Mouse (Mus musculus) CH12.LX (cell line): ENCODE data around the gene Fdxacb1. TPM values are rescaled to one million over a fixed set of nuclear protein-coding genes. Genes with fewer than 3 reads are reported as not detected.

Source experiments
- DNase-seq: peaks from one replicate; pipeline ENCODE4 v3.0.0-alpha.2; 2013; ENCODE audit errors: extremely low read depth
- H3K27ac ChIP-seq: 2 replicates; pipeline ENCODE4 v1.5.1; 2012; ENCODE audit warnings: low read depth, mild to moderate bottlenecking, control low read depth, moderate library complexity; ENCODE audit not compliant: insufficient read depth
- H3K27me3 ChIP-seq: replicated peaks from 2 replicates; pipeline ENCODE3; 2012; ENCODE audit warnings: inconsistent platforms
- H3K36me3 ChIP-seq, 2 experiments: replicated peaks in 1 of 2; 2 replicates each; pipeline versions ENCODE3 to v1.6.1; 2012; ENCODE audit warnings: inconsistent platforms in 1 of 2, low read length in 1 of 2, mild to moderate bottlenecking in 1 of 2, mixed read lengths in 1 of 2, moderate library complexity in 1 of 2; ENCODE audit not compliant: control insufficient read depth in 1 of 2, insufficient read depth in 1 of 2
- H3K4me1 ChIP-seq, 2 experiments: 2 replicates each; pipeline ENCODE4 v1.6.1; 2012; ENCODE audit warnings: inconsistent platforms in 1 of 2, moderate library complexity in 1 of 2; ENCODE audit not compliant: insufficient read depth in 2 of 2, control insufficient read depth in 1 of 2
- H3K4me2 ChIP-seq: 2 replicates; pipeline ENCODE4 v1.6.1; 2012; ENCODE audit warnings: low read depth, mild to moderate bottlenecking, control low read depth; ENCODE audit not compliant: poor library complexity, insufficient read depth, severe bottlenecking
- H3K4me3 ChIP-seq, 3 experiments: fragments of 150-350 bp in 1 of 3; sonication (generic) in 1 of 3; replicated peaks in 1 of 3; 2 replicates each; pipeline versions ENCODE3 to v1.5.1; 2011 to 2012; ENCODE audit warnings: low read depth in 2 of 3, low read length in 2 of 3, mild to moderate bottlenecking in 2 of 3, moderate library complexity in 2 of 3, control low read depth in 1 of 3, improper control_type of control experiment in 1 of 3, inconsistent platforms in 1 of 3, mixed read lengths in 1 of 3; ENCODE audit not compliant: poor library complexity in 1 of 3
- H3K79me2 ChIP-seq: replicated peaks from 2 replicates; pipeline ENCODE4 v1.6.1; 2012; ENCODE audit warnings: mild to moderate bottlenecking, moderate library complexity; ENCODE audit not compliant: control insufficient read depth, poor library complexity, insufficient read depth, severe bottlenecking; ENCODE audit errors: extremely low read depth
- H3K9ac ChIP-seq: 2 replicates; pipeline ENCODE4 v1.6.1; 2012; ENCODE audit warnings: low read depth, mild to moderate bottlenecking, control low read depth, moderate library complexity; ENCODE audit not compliant: insufficient read depth
- H3K9me3 ChIP-seq: replicated peaks from 2 replicates; pipeline ENCODE3; 2012; ENCODE audit warnings: low read length, inconsistent platforms, mixed read lengths
- BHLHE40 ChIP-seq: IDR thresholded peaks from 2 replicates; pipeline ENCODE4 v1.6.1; 2011; ENCODE audit warnings: mild to moderate bottlenecking, low read depth, low read length, improper control_type of control experiment
- CHD1 ChIP-seq: IDR thresholded peaks from 2 replicates; pipeline ENCODE4 v1.6.1; 2012; ENCODE audit warnings: low read depth, low read length, improper control_type of control experiment, inconsistent platforms
- CTCF ChIP-seq, 2 experiments: IDR thresholded peaks in 1 of 2; conservative IDR thresholded peaks in 1 of 2; 2 replicates each; pipeline ENCODE4 v1.5.1; 2011 to 2012; ENCODE audit warnings: low read depth in 2 of 2, low read length in 2 of 2, improper control_type of control experiment in 1 of 2, inconsistent platforms in 1 of 2, mild to moderate bottlenecking in 1 of 2, moderate library complexity in 1 of 2
- ELF1 ChIP-seq: IDR thresholded peaks from 2 replicates; pipeline ENCODE4 v1.6.1; 2014; ENCODE audit warnings: low read depth, mild to moderate bottlenecking, inconsistent platforms, low read length, improper control_type of control experiment
- EP300 ChIP-seq: IDR thresholded peaks from 2 replicates; pipeline ENCODE4 v1.6.1; 2011; ENCODE audit warnings: low read length, improper control_type of control experiment
- HCFC1 ChIP-seq: IDR thresholded peaks from 2 replicates; pipeline ENCODE4 v1.6.1; 2012; ENCODE audit warnings: low read depth, mild to moderate bottlenecking, inconsistent platforms, low read length, improper control_type of control experiment
- KAT2A ChIP-seq: IDR thresholded peaks from 2 replicates; pipeline ENCODE4 v1.6.1; 2012; ENCODE audit warnings: low read length, improper control_type of control experiment, inconsistent platforms; ENCODE audit not compliant: insufficient replicate concordance
- MAZ ChIP-seq: IDR thresholded peaks from 2 replicates; pipeline ENCODE4 v1.6.1; 2012; ENCODE audit warnings: low read depth, mild to moderate bottlenecking, inconsistent platforms, low read length, improper control_type of control experiment, moderate library complexity
- MEF2A ChIP-seq: IDR thresholded peaks from 2 replicates; pipeline ENCODE4 v1.6.1; 2014; ENCODE audit warnings: low read depth, mild to moderate bottlenecking, inconsistent platforms, low read length, improper control_type of control experiment, borderline replicate concordance
- NELFE ChIP-seq: IDR thresholded peaks from 2 replicates; pipeline ENCODE4 v1.6.1; 2011; ENCODE audit warnings: low read depth, low read length, improper control_type of control experiment
- PAX5 ChIP-seq: IDR thresholded peaks from 2 replicates; pipeline ENCODE4 v1.6.1; 2012; ENCODE audit warnings: low read length, inconsistent platforms, mixed read lengths
- POLR2A ChIP-seq: IDR thresholded peaks from 2 replicates; pipeline ENCODE4 v1.6.1; 2011; ENCODE audit warnings: low read depth, mild to moderate bottlenecking, improper control_type of control experiment, low read length
- POLR2AphosphoS2 ChIP-seq: IDR thresholded peaks from 2 replicates; pipeline ENCODE4 v1.6.1; 2011; ENCODE audit warnings: low read depth, low read length, improper control_type of control experiment
- RAD21 ChIP-seq: IDR thresholded peaks from 2 replicates; pipeline ENCODE4 v1.6.1; 2011; ENCODE audit warnings: low read depth, mild to moderate bottlenecking, low read length, improper control_type of control experiment, moderate library complexity
- RCOR1 ChIP-seq: conservative IDR thresholded peaks from 2 replicates; pipeline ENCODE4 v1.6.1; 2012; ENCODE audit warnings: low read depth, mild to moderate bottlenecking, inconsistent platforms, low read length, improper control_type of control experiment
- TBP ChIP-seq: conservative IDR thresholded peaks from 2 replicates; pipeline ENCODE4 v1.6.1; 2011; ENCODE audit warnings: low read depth, low read length, improper control_type of control experiment
- TCF12 ChIP-seq: IDR thresholded peaks from 2 replicates; pipeline ENCODE4 v1.6.1; 2014; ENCODE audit warnings: low read depth, mild to moderate bottlenecking, inconsistent platforms, low read length, improper control_type of control experiment
- UBTF ChIP-seq: IDR thresholded peaks from 2 replicates; pipeline ENCODE4 v1.6.1; 2012; ENCODE audit warnings: low read depth, mild to moderate bottlenecking, inconsistent platforms, low read length, improper control_type of control experiment, moderate library complexity
- USF1 ChIP-seq: IDR thresholded peaks from 2 replicates; pipeline ENCODE4 v1.6.1; 2014; ENCODE audit warnings: low read depth, mild to moderate bottlenecking, inconsistent platforms, low read length, improper control_type of control experiment
- USF2 ChIP-seq: conservative IDR thresholded peaks from 2 replicates; pipeline ENCODE4 v1.6.1; 2011; ENCODE audit warnings: low read depth, low read length, improper control_type of control experiment
- ZC3H11A ChIP-seq: IDR thresholded peaks from 2 replicates; pipeline ENCODE4 v1.6.1; 2012; ENCODE audit warnings: low read depth, mild to moderate bottlenecking, inconsistent platforms, low read length, improper control_type of control experiment
- ZMIZ1 ChIP-seq: IDR thresholded peaks from 2 replicates; pipeline ENCODE4 v1.6.1; 2012; ENCODE audit warnings: low read depth, mild to moderate bottlenecking, inconsistent platforms, low read length, improper control_type of control experiment
- dilution Hi-C: fragments of 300-500 bp; cut with MboI; formaldehyde crosslinking; loops from 2 replicates; pipeline ENCODE4 v1.14.3; 2020; ENCODE audit warnings: low sequenced_read_pairs; ENCODE audit not compliant: extremely low pct_unique_long_range_greater_than_20kb, extremely low pct_ligation_motif_present
- in situ Hi-C: fragments of 300-500 bp; cut with MboI; formaldehyde crosslinking; loops from 3 replicates; pipeline ENCODE4 v1.14.3; 2019; ENCODE audit warnings: low sequenced_read_pairs, low pct_ligation_motif_present, low pct_unique_long_range_greater_than_20kb, mixed read lengths
- polyA plus RNA-seq: library from polyadenylated mRNA; unstranded; fragments of >175 nt; gene quantifications from 2 replicates; pipeline ENCODE4 v1.2.1, GENCODE M21; 2012; ENCODE audit warnings: low read depth; ENCODE audit not compliant: insufficient read length
- total RNA-seq, 2 experiments: library from RNA; depleted of rRNA; stranded (reverse); fragments of 300-350 nt in 1 of 2; fragments of >200 nt in 1 of 2; gene quantifications; 2 replicates each; pipeline ENCODE4 v1.2.3; 2012 to 2014

Gene Fdxacb1
- total and polyA plus RNA-seq, 3 experiments, result 5.6 to 9.5 (median 8.5) TPM

- Histone ChIP-seq H3K4me3 (no peak overlapping the region), H3K4me1 (no peaks in the 10 kb centered on the region), H3K27ac (no peak overlapping the region), H3K9ac (no peak overlapping the region), H3K9me3 (no peaks in the 10 kb centered on the region), H3K27me3 (peaks cover 18% of the 10 kb centered on the region), H3K79me2 (no peaks in the 10 kb centered on the region), H3K36me3 (no peaks in the 10 kb centered on the region), H3K4me2 (no peak overlapping the region)
- TF ChIP-seq PAX5 (no peak), RAD21 (no peak), ZMIZ1 (no peak), USF2 (no peak), BHLHE40 (no peak), MAZ (no peak), MEF2A (no peak)
- dilution Hi-C loops, result no loop called here
- DNase-seq, result no peak
- in situ Hi-C loops, result no loop called here
Measured at GRCm38 (mm10) chr9:50750706-50751105, 17.3 kb upstream of the Fdxacb1 start.

DNA sequence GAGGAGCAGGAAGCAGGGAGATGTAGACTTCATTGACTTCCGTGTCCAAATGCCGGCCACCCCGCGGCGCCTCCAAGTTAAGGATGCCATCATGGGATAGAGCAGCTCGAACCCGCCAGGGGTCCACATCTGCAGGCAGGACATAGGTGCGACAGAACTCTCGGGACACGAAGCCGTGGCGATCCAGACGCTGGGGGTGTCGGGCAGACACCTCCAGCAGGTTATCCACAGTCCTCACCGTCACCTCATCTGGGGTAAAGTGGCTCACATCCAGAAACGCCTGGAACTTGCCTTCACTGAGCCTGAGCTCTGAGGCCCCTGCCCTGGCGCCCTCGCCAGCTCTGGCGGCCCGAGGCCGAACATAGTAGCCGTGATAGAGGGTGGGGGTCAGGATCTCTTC, 16.7 kb upstream of the Fdxacb1 start, which contains the start of gene Cryab:
Gene Cryab, plus strand, starts transcription at position 3 of the 400 bp plus-strand sequence.
- in situ Hi-C loops (no loop called here), dilution Hi-C loops (no loop called here)
- no peak for TF ChIP-seq UBTF
- TF ChIP-seq USF1, result no peak
- no peak for TF ChIP-seq TBP
- Histone ChIP-seq H3K36me3 (no peaks in the 10 kb centered on the region), H3K4me3 (no peak within 1 kb of the TSS), H3K9ac (no peak within 1 kb of the TSS), H3K4me1 (no peaks in the 10 kb centered on the region), H3K79me2 (no peaks in the 10 kb centered on the region), H3K4me2 (no peak within 1 kb of the TSS), H3K27ac (no peak within 1 kb of the TSS), H3K27me3 (peaks cover 18% of the 10 kb centered on the region), H3K9me3 (no peaks in the 10 kb centered on the region)
- DNase-seq, result no peak

DNA sequence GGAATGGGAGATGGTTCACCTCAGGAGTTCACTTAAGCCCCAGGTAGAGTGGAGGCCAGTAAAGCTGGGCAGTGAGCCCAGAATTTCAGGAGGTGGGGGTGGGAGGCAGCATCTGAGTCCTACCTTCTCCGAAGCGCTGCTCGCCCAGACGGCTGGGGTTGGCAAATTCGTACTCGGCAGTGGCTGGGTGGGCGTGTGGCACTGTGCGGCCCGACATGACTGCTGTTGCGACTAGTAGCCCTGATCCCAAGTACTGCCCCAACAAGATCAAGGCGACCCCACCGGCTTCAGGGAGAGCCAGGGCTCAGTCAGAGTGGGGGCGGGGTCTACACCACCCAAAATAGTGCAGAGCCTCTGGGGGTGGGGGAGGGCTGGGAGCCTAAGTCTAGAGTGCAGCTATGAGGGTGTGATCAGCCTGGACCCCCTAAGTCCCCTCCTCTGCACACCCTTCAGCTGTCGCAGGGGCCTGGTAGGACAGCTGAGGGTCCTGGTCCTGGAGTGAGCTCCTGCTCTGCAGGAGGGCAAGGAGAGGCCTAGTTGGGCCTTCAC, 15.9 kb upstream of the Fdxacb1 start, which contains the start of gene Hspb2:
Gene Hspb2, minus strand, starts transcription at position 301 of the 549 bp plus-strand sequence.
- TF ChIP-seq ELF1 (no peak), POLR2AphosphoS2 (no peak), CHD1 (no peak), RCOR1 (no peak), EP300 (no peak), USF2 (no peak), POLR2A (no peak), ZC3H11A (no peak), TCF12 (no peak), HCFC1 (no peak), MAZ (no peak), KAT2A (no peak), BHLHE40 (no peak), MEF2A (no peak), USF1 (no peak), CTCF (conservative IDR thresholded peaks at IDR 0.05 in 1 of 2, IDR thresholded peaks at IDR 0.05 in 1 of 2; ENCODE audit: low read depth in 2 of 2, low read length in 2 of 2) (no peak), NELFE (no peak)
- in situ Hi-C loops, result no loop called here
- no peak within 1 kb of the TSS for H3K27ac ChIP-seq
- no peak within 1 kb of the TSS for H3K4me3 ChIP-seq
- no peak within 1 kb of the TSS for H3K9ac ChIP-seq
- H3K4me1 ChIP-seq, result no peaks in the 10 kb centered on the region
- H3K79me2 ChIP-seq, result no peaks in the 10 kb centered on the region
- H3K27me3 ChIP-seq, result peaks cover 18% of the 10 kb centered on the region
- H3K4me2 ChIP-seq, result no peak within 1 kb of the TSS
- H3K9me3 ChIP-seq, result no peaks in the 10 kb centered on the region
- dilution Hi-C loops, result no loop called here
- no peak for DNase-seq
- H3K36me3 ChIP-seq, result no peaks in the 10 kb centered on the region
